Mouse (Mus musculus): ENCODE results near the gene Spout1.
"Not testable (repeated sequence)": the region's sequence is repeated elsewhere in the genome, so short reads cannot be mapped to it uniquely, and the experiment has no call there.

Gene Spout1

GRCm38 (mm10) chr2:30182424-30182823 lies 4.2 kb upstream of the Spout1 start:
- in situ Hi-C loops (cut with MboI; ENCODE audit: low sequenced_read_pairs), result no loop called here

GRCm38 (mm10) chr2:30178711-30179110 lies 452 bp upstream of the Spout1 start:
- in situ Hi-C loops (cut with MboI; ENCODE audit: low sequenced_read_pairs), result not testable (repeated sequence)

- in situ Hi-C loops (cut with MboI; ENCODE audit: low sequenced_read_pairs), result no loop called here
Observed at GRCm38 (mm10) chr2:30176561-30176960, 1.7 kb downstream of the Spout1 start.

GRCm38 (mm10) chr2:30175897-30176296 lies 2.4 kb downstream of the Spout1 start:
- in situ Hi-C loops (cut with MboI; ENCODE audit: low sequenced_read_pairs), result no loop called here

- in situ Hi-C loops (cut with MboI; ENCODE audit: low sequenced_read_pairs), result no loop called here
Observed at GRCm38 (mm10) chr2:30173541-30174240, 4.6 kb downstream of the Spout1 start.

- in situ Hi-C loops (cut with MboI; ENCODE audit: low sequenced_read_pairs), result no loop called here
Observed at GRCm38 (mm10) chr2:30171997-30172382, 6.3 kb downstream of the Spout1 start.

- in situ Hi-C loops (cut with MboI; ENCODE audit: low sequenced_read_pairs), result no loop called here
Observed at GRCm38 (mm10) chr2:30171371-30171996, 6.8 kb downstream of the Spout1 start, which contains the start of gene Endog. Gene Endog (plus strand): TSS chr2:30171493.

- in situ Hi-C loops (cut with MboI; ENCODE audit: low sequenced_read_pairs), result no loop called here
Observed at GRCm38 (mm10) chr2:30166677-30167076, 11.6 kb downstream of the Spout1 start.

- in situ Hi-C loops (cut with MboI; ENCODE audit: low sequenced_read_pairs), result no loop called here
Observed at GRCm38 (mm10) chr2:30164340-30164932, 13.8 kb downstream of the Spout1 start.

- in situ Hi-C loops (cut with MboI; ENCODE audit: low sequenced_read_pairs), result no loop called here
Observed at GRCm38 (mm10) chr2:30161809-30162208, 16.4 kb downstream of the Spout1 start.

- in situ Hi-C loops (cut with MboI; ENCODE audit: low sequenced_read_pairs), result not testable (repeated sequence)
Observed at GRCm38 (mm10) chr2:30159871-30160270, 18.4 kb downstream of the Spout1 start.

- in situ Hi-C loops (cut with MboI; ENCODE audit: low sequenced_read_pairs), result no loop called here
Observed at GRCm38 (mm10) chr2:30152616-30153015, 25.6 kb downstream of the Spout1 start.

- in situ Hi-C loops (cut with MboI; ENCODE audit: low sequenced_read_pairs), result no loop called here
Observed at GRCm38 (mm10) chr2:30151840-30152239, 26.4 kb downstream of the Spout1 start.

- in situ Hi-C loops (cut with MboI; ENCODE audit: low sequenced_read_pairs), result no loop called here
Observed at GRCm38 (mm10) chr2:30147466-30147865, 30.8 kb downstream of the Spout1 start.

GRCm38 (mm10) chr2:30144436-30144835 lies 33.8 kb downstream of the Spout1 start:
- in situ Hi-C loops (cut with MboI; ENCODE audit: low sequenced_read_pairs), result no loop called here

- in situ Hi-C loops (cut with MboI; ENCODE audit: low sequenced_read_pairs), result not testable (repeated sequence)
Observed at GRCm38 (mm10) chr2:30140021-30140420, 38.2 kb downstream of the Spout1 start.

GRCm38 (mm10) chr2:30136458-30136857 lies 41.8 kb downstream of the Spout1 start:
- in situ Hi-C loops (cut with MboI; ENCODE audit: low sequenced_read_pairs), result no loop called here

- in situ Hi-C loops (cut with MboI; ENCODE audit: low sequenced_read_pairs), result no loop called here
Observed at GRCm38 (mm10) chr2:30134928-30135620, 43.2 kb downstream of the Spout1 start.

GRCm38 (mm10) chr2:30134378-30134711 lies 43.9 kb downstream of the Spout1 start:
- in situ Hi-C loops (cut with MboI; ENCODE audit: low sequenced_read_pairs), result no loop called here

GRCm38 (mm10) chr2:30133613-30134377 lies 44.5 kb downstream of the Spout1 start, which contains the start of gene Tbc1d13:
Gene Tbc1d13 (plus strand): TSS chr2:30133746.
- in situ Hi-C loops (cut with MboI; ENCODE audit: low sequenced_read_pairs), result no loop called here

Data from CH12F3 (cell line).